ENCODE assay signal across 9 mouse cellular contexts in the genomic region with DNA sequence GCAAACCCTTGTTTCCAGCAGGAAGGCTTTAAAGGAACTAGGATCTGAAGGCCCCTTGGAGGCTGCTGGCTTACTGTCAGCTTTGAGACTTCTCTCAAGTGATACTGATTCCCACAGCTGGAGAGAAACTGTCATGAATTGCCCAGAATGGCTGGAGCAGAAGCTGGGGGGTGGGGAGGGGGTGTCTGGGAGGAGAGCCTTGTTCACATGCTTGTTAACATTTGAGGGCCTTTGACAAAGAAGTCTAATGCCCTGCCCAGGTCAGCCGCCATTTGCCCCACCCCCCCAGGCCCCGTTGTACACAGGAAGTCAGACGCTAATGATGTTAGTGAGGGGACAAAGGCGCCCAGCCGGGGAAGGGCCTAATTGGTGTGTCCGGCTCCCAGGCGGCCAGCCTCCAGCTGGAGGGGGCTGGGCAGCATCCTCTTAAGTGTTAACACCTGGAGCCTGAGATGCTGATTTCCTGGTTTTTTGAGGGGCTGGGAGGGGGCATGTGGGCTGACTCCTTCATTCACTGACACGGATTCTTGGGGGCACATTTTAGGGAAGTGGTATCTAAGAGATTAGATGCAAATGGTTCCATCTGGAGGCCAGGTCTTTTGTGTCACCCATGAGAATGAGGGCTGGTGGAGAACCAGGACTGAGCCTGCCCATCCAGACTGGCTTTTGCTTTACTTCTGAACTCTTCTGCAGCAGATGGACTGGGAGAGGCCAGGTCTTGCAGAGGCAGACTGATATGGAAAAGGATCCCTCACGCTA. TPM values are rescaled to one million over a fixed set of nuclear protein-coding genes. Genes with fewer than 3 reads are reported as not detected.
DNase-seq lines count a peak whose midpoint lies in the region; ATAC-seq and TF ChIP-seq lines count a peak whose summit lies in the region.
"Had no signal": no experiment of that assay in that cellular context is flagged by ENCODE, and none has a peak within 500 bp of the region (broad histone marks: within the 10 kb centered on the region; RNA-seq: fewer than 3 reads in every experiment).

No protein-coding gene starts in this region.

- peak overlapping the region; percentile 11; the same call in 1 of the 2 replicates for H3K4me2 ChIP-seq in kidney, postnatal 0 days (ENCODE audit: low read length)
- peak overlapping the region; percentile 24; the same call in 1 of the 2 replicates for H3K4me2 ChIP-seq in limb, embryonic 11.5 days (ENCODE audit: low read depth, severe bottlenecking)
- H3K4me2 ChIP-seq in neural tube, embryonic 12.5 days (replicated peaks), result peak overlapping the region; percentile 36

- ATAC-seq in kidney, postnatal 0 days (replicated peaks; ENCODE audit: low FRiP score, low read depth), result peak; percentile 65
- peak; percentile 51 for ATAC-seq in limb, embryonic 11.5 days (ENCODE audit: insufficient number of reproducible peaks, low FRiP score, low TSS enrichment, low read depth)
- peak; percentile 86 for ATAC-seq in neural tube, embryonic 12.5 days (ENCODE audit: low FRiP score, low read depth)
- no peak for ATAC-seq in erythroblast, adult 5-6 weeks (replicated peaks; ENCODE audit: low FRiP score, poor library complexity, severe bottlenecking)

- no peaks in the 10 kb centered on the region for H3K27me3 ChIP-seq in kidney, postnatal 0 days (ENCODE audit: insufficient read depth, low read length)
- no peaks in the 10 kb centered on the region for H3K27me3 ChIP-seq in limb, embryonic 11.5 days (ENCODE audit: control insufficient read depth, insufficient read depth, low read length)
- no peaks in the 10 kb centered on the region for H3K27me3 ChIP-seq in neural tube, embryonic 12.5 days (replicated peaks)

- DNase-seq in kidney, postnatal 0 days (ENCODE audit: low spot score), result peak; percentile 73
- no peak for DNase-seq in kidney, adult 11 months
- peak; percentile 35 for DNase-seq in heart, adult 8-10 months (ENCODE audit: low spot score)
- DNase-seq in limb, embryonic 11.5 days (ENCODE audit: low spot score), result peak; percentile 89
- DNase-seq in adrenal gland, adult 8-10 months, result no peak
- no peak for DNase-seq in T-cell, adult 2 months (ENCODE audit: low spot score)

- H3K9ac ChIP-seq in kidney, postnatal 0 days (ENCODE audit: low read depth, low read length), result no peak overlapping the region
- H3K9ac ChIP-seq in limb, embryonic 11.5 days (ENCODE audit: low read length), result no peak overlapping the region; the same call in 1 of the 2 replicates
- H3K9ac ChIP-seq in neural tube, embryonic 12.5 days, result 0 out of 2 replicates have a peak overlapping the region, but pooled peaks have one; percentile 17

- no peaks in the 10 kb centered on the region for H3K9me3 ChIP-seq in kidney, postnatal 0 days (replicated peaks; ENCODE audit: low read length)
- H3K9me3 ChIP-seq in limb, embryonic 11.5 days (ENCODE audit: control insufficient read depth, low read length), result no peaks in the 10 kb centered on the region
- no peaks in the 10 kb centered on the region for H3K9me3 ChIP-seq in neural tube, embryonic 12.5 days
- H3K9me3 ChIP-seq: G1E had no signal

- TF ChIP-seq CTCF in kidney, postnatal 0 days (IDR thresholded peaks at IDR 0.05; ENCODE audit: low read depth), result no peak

- H3K36me3 ChIP-seq in kidney, postnatal 0 days (ENCODE audit: insufficient read depth, low read length), result no peaks in the 10 kb centered on the region
- no peaks in the 10 kb centered on the region for H3K36me3 ChIP-seq in limb, embryonic 11.5 days (ENCODE audit: control insufficient read depth, insufficient read depth, low read length)
- no peaks in the 10 kb centered on the region for H3K36me3 ChIP-seq in neural tube, embryonic 12.5 days
- H3K36me3 ChIP-seq: G1E had no signal

- H3K4me1 ChIP-seq in kidney, postnatal 0 days (replicated peaks; ENCODE audit: insufficient read depth, low read length), result peaks cover 26% of the 10 kb centered on the region
- peaks cover 63% of the 10 kb centered on the region for H3K4me1 ChIP-seq in limb, embryonic 11.5 days (ENCODE audit: control insufficient read depth, insufficient read depth, low read length)
- H3K4me1 ChIP-seq in neural tube, embryonic 12.5 days, result peaks cover 48% of the 10 kb centered on the region

- no peak overlapping the region for H3K4me3 ChIP-seq in kidney, postnatal 0 days (replicated peaks; ENCODE audit: low read depth, low read length)
- no peak overlapping the region for H3K4me3 ChIP-seq in limb, embryonic 11.5 days (ENCODE audit: low read depth, low read length)
- H3K4me3 ChIP-seq in neural tube, embryonic 12.5 days, result no peak overlapping the region

- H3K27ac ChIP-seq in kidney, postnatal 0 days, result peak overlapping the region; percentile 7; the same call in 1 of the 2 replicates
- H3K27ac ChIP-seq in limb, embryonic 11.5 days (replicated peaks; ENCODE audit: low read depth, low read length), result peak overlapping the region; percentile 88
- peak overlapping the region; percentile 46; the same call in 1 of the 2 replicates for H3K27ac ChIP-seq in neural tube, embryonic 12.5 days

- 21% methylated on average over 9 of the region's 9 CpGs for WGBS in kidney, postnatal 0 days
- 3% methylated on average over 9 of the region's 9 CpGs for WGBS in limb, embryonic 11.5 days
- 4% methylated on average over 9 of the region's 9 CpGs for WGBS in neural tube, embryonic 12.5 days

RNA-seq across cellular contexts. Expression of a gene that starts 27.6 kb away (rescaled TPM):
- polyA plus RNA-seq in kidney, postnatal 0 days (2015; fragmentation: Nextera tagmentation; extraction: Ambion mirVana), result 3.9 TPM in 2 replicates
- 1 to 10 TPM; 3.1 to 4.4 (median 3.5) TPM for total RNA-seq in heart, adult 8-10 months (2022)
- 11.3 and 12.3 TPM in 2 replicates for polyA plus RNA-seq in limb, embryonic 11.5 days (2014; fragmentation: Nextera tagmentation; extraction: Ambion mirVana)
- polyA plus RNA-seq in neural tube, embryonic 12.5 days (2016; fragmentation: Nextera tagmentation; extraction: Ambion mirVana), result 4.0 and 4.5 TPM in 2 replicates
- not detected in 2 replicates for total RNA-seq in erythroblast, adult 5-6 weeks (2015; ENCODE audit: low replicate concordance)
- total RNA-seq in erythroblast, adult 5-6 weeks (2017; ENCODE audit: low replicate concordance), result not detected in 2 replicates
- total RNA-seq in adrenal gland, adult 8-10 months (2022), result 1 to 10 TPM; 3.6 to 6.4 (median 5.1) TPM
- polyA plus RNA-seq: G1E had no signal

RNA-seq across cellular contexts. Expression of a gene that starts 48.3 kb away (rescaled TPM):
- polyA plus RNA-seq in kidney, postnatal 0 days (2015; fragmentation: Nextera tagmentation; extraction: Ambion mirVana), result 20.0 and 20.4 TPM in 2 replicates
- total RNA-seq in heart, adult 8-10 months (2022), result 10 to 100 TPM; 19.5 to 27.9 (median 23.9) TPM
- polyA plus RNA-seq in limb, embryonic 11.5 days (2014; fragmentation: Nextera tagmentation; extraction: Ambion mirVana), result 17.8 and 18.7 TPM in 2 replicates
- polyA plus RNA-seq in neural tube, embryonic 12.5 days (2016; fragmentation: Nextera tagmentation; extraction: Ambion mirVana), result 3.5 and 4.2 TPM in 2 replicates
- total RNA-seq in erythroblast, adult 5-6 weeks (2015; ENCODE audit: low replicate concordance), result 4.8 and 7.7 TPM in 2 replicates
- 6.3 and 8.3 TPM in 2 replicates for total RNA-seq in erythroblast, adult 5-6 weeks (2017; ENCODE audit: low replicate concordance)
- total RNA-seq in adrenal gland, adult 8-10 months (2022), result 10 to 100 TPM; 44.5 to 54.9 (median 53.3) TPM

Comparison
In these comparisons a context has a peak if more than half of its experiments do, and no peak if none do; other contexts are left out.
1. DNase-seq: peak in kidney, postnatal 0 days (single experiment), heart, adult 8-10 months (single experiment) and limb, embryonic 11.5 days (single experiment); none in kidney, adult 11 months (single experiment), adrenal gland, adult 8-10 months (single experiment) and T-cell, adult 2 months (single experiment).
2. H3K27ac ChIP-seq: peak in every context shown above with its lines; median percentile 88 in limb, embryonic 11.5 days; 46 in neural tube, embryonic 12.5 days; 7 in kidney, postnatal 0 days.
3. RNA of a gene that starts 27.6 kb away (total RNA-seq): 3.6 to 6.4 TPM in adrenal gland, adult 8-10 months and 3.1 to 4.4 TPM in heart, adult 8-10 months; not detected in erythroblast, adult 5-6 weeks; every median in the first group is over 4 times any median in the second.
4. Peak in every context shown above with its lines, with median percentiles within 50 percentile points of each other: H3K4me2 ChIP-seq.